Mouse (Mus musculus) NIH3T3 (cell line): ENCODE measurements around the gene Golgb1.

Source experiments
- DNase-seq: peaks from one replicate; pipeline ENCODE4 v3.0.0-alpha.2; 2012; ENCODE audit warnings: low read depth

Golgb1 gene

DNA sequence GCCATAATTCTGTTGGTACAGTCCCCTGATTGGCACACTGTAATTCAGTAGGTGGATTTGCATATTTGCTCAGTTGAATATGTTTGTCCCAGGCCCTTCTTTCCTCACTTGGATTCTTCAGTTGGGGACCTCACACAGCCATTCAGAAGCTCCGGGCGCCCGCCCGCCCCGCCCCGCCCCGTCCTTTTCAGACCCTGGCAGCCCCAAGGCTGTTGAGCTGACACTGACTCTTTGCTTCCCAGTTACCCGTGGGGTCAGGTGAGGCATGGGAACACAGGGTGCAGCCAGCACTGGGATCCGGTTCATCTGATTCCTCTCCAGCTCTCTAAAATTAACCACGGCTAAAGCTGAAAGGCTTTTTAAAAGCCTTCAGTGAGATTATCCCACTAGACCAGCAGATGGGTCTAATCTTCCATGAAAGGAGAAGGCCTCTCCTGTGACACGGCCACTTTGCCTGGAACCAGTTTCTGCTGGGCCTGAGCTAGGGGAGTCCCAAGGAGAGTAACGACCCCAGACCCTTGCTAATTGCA, 70.0 kb downstream of the Golgb1 start:
- no peak for DNase-seq

DNA sequence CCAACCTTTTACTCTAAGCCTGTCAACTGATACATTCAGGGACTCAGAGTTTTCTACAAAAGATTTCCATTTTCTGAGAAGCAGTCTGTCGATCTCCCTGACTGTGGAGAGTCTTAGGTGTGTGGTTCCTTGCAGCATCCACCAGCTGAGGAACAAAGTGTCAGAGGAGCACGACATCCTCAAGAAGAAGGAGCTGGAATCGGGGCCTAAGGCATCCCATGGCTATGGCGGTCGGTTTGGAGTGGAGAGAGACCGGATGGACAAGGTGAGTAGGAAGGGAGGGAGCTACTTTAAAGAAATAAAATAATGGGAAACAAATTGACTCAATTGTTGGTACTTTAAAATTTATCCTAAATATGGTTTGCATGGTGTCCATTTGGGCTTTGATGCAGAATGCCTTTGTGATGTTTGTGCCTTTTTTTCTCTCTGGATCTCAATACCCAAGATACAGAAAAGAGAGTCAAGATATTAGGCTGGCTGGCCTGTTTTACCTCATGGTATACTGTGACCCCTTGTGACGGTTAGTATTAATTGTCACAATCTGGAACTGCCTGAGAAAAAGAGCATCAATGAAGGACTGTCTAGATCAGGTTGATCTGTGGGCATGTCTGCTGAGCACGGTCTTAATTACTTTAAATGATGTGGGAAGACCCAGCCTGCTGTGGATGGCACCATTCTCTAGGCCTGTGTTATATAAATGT, 71.7 kb downstream of the Golgb1 start:
- no peak for DNase-seq

DNA sequence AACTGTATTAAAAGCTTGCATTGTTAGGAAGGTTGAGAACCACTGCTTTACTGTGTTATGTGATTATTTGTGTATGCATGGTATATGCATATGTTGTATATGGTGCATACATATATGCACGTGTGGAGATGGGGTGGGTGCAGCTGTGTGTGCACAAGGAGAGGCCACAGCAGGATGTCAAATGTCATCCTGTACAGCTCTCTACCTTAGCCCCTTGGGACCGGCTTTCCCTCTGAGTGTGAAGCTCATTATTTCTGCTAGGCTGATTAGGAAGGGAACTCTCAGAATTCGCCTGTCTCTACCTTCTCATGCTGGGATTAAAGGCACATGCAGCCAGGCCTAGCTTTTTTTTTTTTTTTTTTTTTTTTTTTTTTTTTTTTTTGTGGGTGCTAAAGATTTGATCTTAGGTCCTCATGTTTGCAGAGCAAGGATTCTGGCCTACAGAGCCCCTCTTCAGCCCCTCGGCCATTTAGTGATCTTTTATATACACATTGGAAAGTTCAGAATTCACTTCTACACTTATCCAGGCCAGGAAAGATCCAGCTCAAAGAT, 72.8 kb downstream of the Golgb1 start:
- DNase-seq: no peak

DNA sequence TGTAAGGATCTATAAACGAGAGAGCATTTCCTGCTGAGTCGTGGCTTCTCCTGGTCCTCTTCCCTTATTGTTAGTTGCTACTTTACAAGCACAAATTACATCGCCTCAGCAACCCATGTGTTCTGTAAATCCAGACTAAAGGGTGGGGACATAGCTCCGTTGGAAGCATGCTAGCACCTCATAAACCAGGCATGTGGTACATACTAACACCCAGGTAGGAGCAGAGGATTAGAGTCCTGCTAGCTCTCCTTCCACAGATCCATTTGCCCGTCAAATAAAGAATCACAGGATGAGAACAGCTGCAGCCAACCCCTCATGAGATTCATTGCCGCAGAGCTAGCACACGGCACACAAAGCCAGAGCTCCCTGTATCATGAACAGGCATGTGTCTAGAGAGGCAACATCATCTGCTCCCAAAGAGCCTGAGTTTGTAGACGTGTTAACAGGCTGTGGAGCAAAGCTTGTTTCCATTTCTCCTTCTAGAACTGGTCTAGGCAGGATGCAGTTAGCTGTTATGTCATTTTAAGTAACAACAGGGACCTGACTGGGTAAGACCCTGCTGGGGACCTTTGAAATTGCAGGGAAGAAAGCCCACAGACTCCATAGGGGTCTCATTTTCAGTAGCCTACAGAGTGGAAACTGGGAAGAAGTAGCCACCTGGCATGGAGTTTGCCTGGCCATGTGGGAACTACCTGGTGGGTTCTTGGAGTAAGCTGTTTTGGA, 74.8 kb downstream of the Golgb1 start:
- DNase-seq: no peak

DNA sequence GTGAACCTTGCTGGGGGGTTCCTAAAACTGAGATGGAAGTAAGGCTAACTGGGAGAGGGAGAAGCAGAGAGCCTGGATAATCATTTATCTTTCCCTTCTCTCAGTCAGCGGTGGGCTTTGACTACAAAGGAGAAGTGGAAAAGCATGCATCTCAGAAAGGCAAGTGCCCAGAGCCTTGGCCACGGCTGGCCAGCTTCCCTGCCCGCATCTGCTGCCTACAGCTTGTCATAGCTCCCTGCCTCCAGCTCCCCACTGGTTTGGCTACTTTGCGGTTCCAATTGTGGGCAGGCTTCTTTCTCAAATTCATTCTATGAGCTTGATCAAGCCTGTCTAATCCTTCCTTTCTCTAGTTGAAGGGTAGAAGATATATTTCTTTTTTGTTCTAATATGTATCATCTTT, 76.1 kb downstream of the Golgb1 start:
- DNase-seq: no peak

DNA sequence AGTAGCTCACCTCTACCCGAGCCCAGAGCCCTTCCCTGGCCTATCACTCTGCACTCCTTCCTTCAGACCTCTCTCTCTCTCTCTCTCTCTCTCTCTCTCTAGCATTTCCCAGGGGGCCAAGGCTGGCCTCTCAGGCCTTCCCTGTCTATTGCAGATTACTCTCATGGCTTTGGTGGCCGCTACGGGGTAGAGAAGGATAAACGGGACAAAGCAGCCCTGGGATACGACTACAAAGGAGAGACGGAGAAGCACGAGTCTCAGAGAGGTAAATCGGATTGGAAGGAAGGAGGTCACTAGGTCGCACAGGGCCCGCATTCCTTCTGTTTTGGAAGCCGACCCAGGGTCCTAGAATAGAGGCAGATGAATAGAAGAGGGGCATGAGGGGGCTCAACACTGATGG, 80.2 kb downstream of the Golgb1 start:
- DNase-seq: no peak

DNA sequence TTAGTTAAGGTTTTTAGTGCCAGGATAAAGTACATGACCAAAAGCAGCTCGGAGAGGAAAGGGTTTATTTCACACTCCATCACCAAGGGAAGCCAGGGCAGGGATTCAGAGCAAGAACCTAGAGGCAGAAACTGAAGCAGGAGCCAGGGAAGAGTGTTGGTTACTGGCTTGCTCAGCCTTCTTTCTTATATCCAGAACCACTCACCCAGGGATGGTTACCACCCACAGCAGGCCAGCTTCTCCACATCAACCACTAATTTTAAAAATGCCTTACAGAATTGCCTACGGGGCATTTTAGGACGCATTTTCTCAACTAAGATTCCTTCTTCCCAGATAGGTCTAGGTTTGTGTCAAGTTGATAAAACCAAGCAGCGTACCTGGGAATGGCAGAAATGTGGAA, 88.5 kb downstream of the Golgb1 start:
- no peak for DNase-seq

DNA sequence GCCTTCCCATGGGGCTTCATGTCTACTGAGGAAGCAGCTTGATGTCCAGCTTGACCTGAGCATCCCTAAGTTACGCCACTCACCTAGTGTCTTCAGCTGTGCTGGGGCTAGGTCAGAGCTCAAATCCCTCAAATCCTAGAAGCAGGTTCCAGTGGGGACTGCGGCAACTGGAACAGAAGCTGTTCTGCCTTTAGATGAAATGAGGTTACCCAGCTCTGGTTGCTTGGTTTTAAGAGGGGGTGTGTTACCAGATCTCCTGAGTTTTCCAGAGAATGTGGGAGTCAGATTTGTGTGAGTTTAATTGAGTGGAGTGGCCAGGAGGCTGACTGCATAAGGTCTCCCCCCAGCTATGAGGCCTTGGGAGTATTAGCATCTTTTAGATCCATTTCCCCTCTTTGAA, 104.2 kb downstream of the Golgb1 start:
- no peak for DNase-seq
